Mouse (Mus musculus): Measurements from ENCODE around the gene Pkd1l2. TPM values are rescaled to one million over a fixed set of nuclear protein-coding genes. Genes with fewer than 3 reads are reported as not detected.

Pkd1l2 gene
- polyA plus RNA-seq, 1 experiment from 2014 or later = 0.48 TPM

DNA sequence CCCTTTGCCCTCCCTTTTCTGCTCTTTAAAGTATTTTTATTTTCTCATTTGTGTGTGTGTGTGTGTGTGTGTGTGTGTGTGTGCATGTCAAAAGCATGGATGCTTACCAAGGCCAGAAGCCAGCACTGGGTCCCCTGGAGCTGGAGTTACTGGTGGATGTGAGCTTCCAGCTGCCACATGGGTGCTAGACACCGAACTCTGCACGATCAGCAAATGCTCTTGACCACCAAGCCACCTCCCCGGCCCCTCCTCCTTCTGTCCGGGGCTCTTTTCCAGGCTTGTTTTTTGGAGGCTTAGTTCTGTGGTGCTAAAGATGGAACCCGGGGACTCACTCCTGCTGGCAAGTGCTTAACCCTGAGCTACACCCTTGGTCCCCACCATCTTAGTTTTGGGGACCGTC, 135.4 kb downstream of the Pkd1l2 start:
- Histone ChIP-seq H3K4me1 (ENCODE audit: control insufficient read depth, insufficient read depth, low read length) (peaks cover 24% of the 10 kb centered on the region), H3K4me3 (replicated peaks; ENCODE audit: low read length) (no peak overlapping the region), H3K9me3 (replicated peaks; ENCODE audit: control insufficient read depth, low read length) (no peaks in the 10 kb centered on the region), H3K36me3 (ENCODE audit: control insufficient read depth, insufficient read depth, low read length) (no peaks in the 10 kb centered on the region), H3K9ac (ENCODE audit: low read length) (no peak overlapping the region), H3K27ac (ENCODE audit: low read length) (no peak overlapping the region), H3K4me2 (ENCODE audit: low read depth, low read length) (peak overlapping the region; percentile 26; the same call in 1 of the 2 replicates), H3K27me3 (ENCODE audit: control insufficient read depth, insufficient read depth, low read length) (no peaks in the 10 kb centered on the region)
- no peak for ATAC-seq (ENCODE audit: insufficient read depth, low FRiP score)
- 82% methylated on average over 6 of the region's 6 CpGs for WGBS

GRCm38 (mm10) chr8:116946268-116946838, 135.9 kb downstream of the Pkd1l2 start:
- Histone ChIP-seq H3K4me3 (replicated peaks; ENCODE audit: low read length) (no peak overlapping the region), H3K27me3 (ENCODE audit: control insufficient read depth, insufficient read depth, low read length) (no peaks in the 10 kb centered on the region), H3K36me3 (ENCODE audit: control insufficient read depth, insufficient read depth, low read length) (no peaks in the 10 kb centered on the region), H3K9me3 (replicated peaks; ENCODE audit: control insufficient read depth, low read length) (no peaks in the 10 kb centered on the region), H3K27ac (ENCODE audit: low read length) (no peak overlapping the region), H3K9ac (ENCODE audit: low read length) (peak overlapping the region; percentile 33; the same call in 1 of the 2 replicates), H3K4me1 (ENCODE audit: control insufficient read depth, insufficient read depth, low read length) (peaks cover 23% of the 10 kb centered on the region), H3K4me2 (ENCODE audit: low read depth, low read length) (peak overlapping the region; percentile 26)
- ATAC-seq (ENCODE audit: insufficient read depth, low FRiP score) = no peak
- WGBS = 69% methylated on average over 21 of the region's 21 CpGs

Other genes starting within 250 kb of the Pkd1l2 start
- gene Cmc2, start 161.0 kb downstream of the Pkd1l2 start, polyA plus RNA-seq (2015; fragmentation: Nextera tagmentation; extraction: Ambion mirVana) = 62.3 and 72.0 TPM in 2 replicates
- 27.9 and 28.1 TPM in 2 replicates for gene Cenpn, start 160.7 kb downstream of the Pkd1l2 start, polyA plus RNA-seq (2015; fragmentation: Nextera tagmentation; extraction: Ambion mirVana)
- gene Atmin, start 139.1 kb downstream of the Pkd1l2 start, polyA plus RNA-seq (2015; fragmentation: Nextera tagmentation; extraction: Ambion mirVana) = 9.0 and 9.6 TPM in 2 replicates
- 1.3 and 2.0 TPM in 2 replicates for gene 1700030J22Rik, start 103.5 kb downstream of the Pkd1l2 start, polyA plus RNA-seq (2015; fragmentation: Nextera tagmentation; extraction: Ambion mirVana)
- 118 and 130 TPM in 2 replicates for gene Gcsh, start 88.9 kb downstream of the Pkd1l2 start, polyA plus RNA-seq (2015; fragmentation: Nextera tagmentation; extraction: Ambion mirVana)
- 0.92 and 1.2 TPM in 2 replicates for gene Bco1, start 13.4 kb upstream of the Pkd1l2 start, polyA plus RNA-seq (2015; fragmentation: Nextera tagmentation; extraction: Ambion mirVana)
- gene Gan, start 75.7 kb upstream of the Pkd1l2 start, polyA plus RNA-seq (2015; fragmentation: Nextera tagmentation; extraction: Ambion mirVana) = 2.2 TPM in 2 replicates
- gene Cmip, start 174.6 kb upstream of the Pkd1l2 start, polyA plus RNA-seq (2015; fragmentation: Nextera tagmentation; extraction: Ambion mirVana) = 13.7 and 14.2 TPM in 2 replicates